Mouse (Mus musculus): ENCODE measurements around the gene Rnf123.
"Not testable (repeated sequence)": the region's sequence is repeated elsewhere in the genome, so short reads cannot be mapped to it uniquely, and the experiment has no call there.

The Rnf123 gene

DNA sequence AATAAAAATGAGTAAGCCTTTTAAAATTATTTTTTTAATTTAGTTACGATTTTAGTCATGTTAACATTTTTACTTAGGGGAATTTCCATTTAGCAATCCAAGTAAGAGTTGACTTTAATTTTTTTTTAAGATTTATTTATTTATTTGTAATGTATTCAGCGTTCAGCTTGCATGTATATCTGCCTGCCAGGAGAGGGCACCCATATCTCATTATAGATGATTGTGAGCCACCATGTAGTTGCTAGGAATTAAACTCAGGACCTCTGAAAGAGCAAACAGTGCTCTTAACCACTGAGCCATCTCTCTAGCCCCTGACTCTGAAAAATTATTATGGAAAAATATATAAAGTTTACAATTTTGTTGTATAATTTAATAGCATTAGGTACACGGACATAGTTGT lies 56.6 kb downstream of the Rnf123 start:
- no peak for DNase-seq

DNA sequence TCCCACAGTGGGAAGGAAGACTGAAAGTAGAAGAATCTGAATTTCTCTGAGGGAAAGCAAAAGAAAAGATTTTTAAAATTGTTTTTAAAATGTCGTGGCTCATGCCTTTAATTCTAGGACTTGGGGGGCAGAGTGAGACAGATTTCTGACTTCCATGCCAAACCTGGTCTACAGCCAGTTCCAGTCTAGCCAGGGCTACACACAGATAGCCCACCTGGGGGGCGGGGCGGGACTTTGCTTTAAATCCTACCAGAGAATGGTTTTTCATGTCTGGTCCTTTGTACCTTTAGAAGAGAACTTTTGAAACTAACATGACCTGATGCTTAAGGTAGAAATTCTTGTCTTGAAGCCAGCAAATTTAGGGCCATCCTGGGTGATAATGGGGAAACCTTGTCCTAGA lies 59.9 kb downstream of the Rnf123 start:
- no peak for DNase-seq

- no peak for DNase-seq
Measured at GRCm38 (mm10) chr9:108020741-108021140, 62.4 kb downstream of the Rnf123 start.

DNA sequence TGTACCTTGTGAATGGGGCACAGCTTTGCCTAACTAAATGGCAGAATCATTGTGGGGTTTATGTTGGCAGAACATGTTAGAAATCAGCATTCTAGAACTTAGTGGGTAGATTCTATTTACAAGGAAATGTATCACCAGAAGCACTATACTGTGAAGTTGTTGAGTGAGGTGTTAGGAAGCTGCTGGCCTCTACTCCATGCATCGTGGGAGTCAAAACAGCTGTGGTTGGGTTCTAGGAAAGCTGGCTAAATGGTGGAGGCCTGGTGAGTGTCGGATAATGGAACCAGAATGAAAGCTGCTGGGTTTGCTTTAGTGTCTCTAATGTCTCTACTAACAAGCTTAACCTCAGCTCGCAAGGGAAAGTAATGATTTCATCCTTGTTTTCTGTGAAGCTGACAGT lies 66.0 kb downstream of the Rnf123 start:
- no peak for DNase-seq

DNA sequence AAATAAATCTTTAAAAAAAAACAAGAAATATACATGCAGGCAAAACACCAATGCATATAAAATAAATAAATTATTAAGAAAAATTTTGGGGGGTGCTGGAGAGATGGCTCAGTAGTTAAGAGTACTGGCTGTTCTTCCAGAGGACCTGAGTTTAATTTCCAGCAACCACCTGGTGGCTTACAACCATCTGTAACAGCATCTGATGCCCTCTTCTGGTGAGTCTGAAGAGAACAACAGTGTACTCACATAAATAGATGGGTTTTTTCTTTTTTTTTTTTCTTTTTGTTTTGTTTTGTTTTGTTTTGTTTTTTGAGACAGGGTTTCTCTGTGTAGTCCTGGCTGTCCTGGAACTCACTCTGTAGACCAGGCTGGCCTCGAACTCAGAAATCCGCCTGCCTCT lies 69.6 kb downstream of the Rnf123 start:
- not testable (repeated sequence) for DNase-seq

DNA sequence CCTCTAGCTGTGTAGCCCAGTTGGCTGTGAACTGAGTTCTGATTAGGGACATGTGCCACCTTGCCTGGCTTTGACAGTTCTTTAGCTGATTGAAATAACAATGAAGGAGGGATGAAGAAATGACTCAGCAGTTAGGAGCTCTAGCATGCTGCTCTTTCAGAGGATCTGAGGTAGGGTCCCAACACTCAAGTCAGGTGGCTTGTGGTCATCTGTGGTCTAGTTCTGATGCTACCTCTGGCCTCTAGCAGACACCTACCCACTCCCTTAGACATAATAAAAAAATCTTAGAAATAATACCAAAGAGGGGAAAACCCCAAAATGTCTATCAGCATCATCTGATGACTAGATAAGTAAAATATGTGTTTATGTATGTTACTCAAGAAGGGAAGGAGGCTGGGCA lies 72.8 kb downstream of the Rnf123 start:
- DNase-seq, result no peak

DNA sequence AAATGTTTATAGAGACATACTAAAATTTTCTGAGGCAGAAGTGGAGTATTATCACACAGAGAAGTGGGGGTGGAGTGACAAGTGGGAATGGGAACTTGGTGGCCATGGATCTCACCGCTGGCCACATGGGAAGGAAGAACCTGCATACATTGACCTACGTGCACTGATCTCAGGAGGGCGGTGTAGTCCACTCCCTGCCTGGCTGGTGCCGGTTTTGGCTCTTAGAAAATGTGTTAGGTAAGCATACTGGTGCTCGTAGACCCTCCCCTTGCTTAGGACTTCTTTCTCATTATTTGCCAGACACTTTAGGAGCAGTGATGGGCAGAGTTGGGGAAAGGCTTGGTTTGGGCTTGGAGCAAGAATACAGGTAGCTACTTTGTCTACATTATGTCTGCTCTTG lies 75.1 kb downstream of the Rnf123 start:
- DNase-seq, result no peak

- DNase-seq, result no peak
Measured at GRCm38 (mm10) chr9:108003531-108003890, 79.6 kb downstream of the Rnf123 start.

DNA sequence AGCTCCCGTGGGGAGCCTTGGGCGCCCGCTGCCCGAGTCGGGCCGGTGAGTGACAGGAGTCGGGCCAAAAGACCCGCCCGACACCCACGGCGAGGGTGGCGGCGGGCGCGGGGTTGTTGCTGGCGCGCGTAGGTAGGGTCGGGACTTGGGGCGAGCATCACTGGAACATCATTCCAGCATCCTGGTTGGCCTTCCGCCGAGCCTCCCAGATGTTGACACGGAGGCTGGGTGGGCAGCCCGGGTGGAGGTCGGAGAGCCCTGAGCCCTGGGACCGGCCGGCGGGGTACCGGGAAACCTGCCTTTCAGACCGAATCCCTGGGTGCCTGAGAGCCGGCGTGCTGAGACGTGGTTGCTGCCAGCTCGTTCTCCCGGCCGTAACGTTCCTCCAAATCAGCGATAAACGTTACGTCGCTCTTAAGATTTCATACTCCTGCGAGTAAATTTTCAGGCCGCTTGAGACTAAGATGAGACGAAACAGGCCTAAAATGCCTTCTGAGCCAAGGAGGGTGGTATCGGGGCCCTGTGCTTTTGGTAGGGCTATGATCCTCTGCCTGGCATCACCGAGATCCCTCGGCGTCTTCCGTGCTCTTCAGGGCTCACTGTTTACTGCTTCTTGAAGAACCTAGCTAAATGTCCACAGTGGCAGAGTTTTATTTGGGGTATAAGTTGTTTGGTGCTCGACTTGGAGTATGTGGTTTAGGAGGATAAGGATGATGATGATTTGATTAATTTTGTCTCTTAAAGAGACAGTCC lies 80.2 kb downstream of the Rnf123 start:
- DNase-seq, result no peak

DNA sequence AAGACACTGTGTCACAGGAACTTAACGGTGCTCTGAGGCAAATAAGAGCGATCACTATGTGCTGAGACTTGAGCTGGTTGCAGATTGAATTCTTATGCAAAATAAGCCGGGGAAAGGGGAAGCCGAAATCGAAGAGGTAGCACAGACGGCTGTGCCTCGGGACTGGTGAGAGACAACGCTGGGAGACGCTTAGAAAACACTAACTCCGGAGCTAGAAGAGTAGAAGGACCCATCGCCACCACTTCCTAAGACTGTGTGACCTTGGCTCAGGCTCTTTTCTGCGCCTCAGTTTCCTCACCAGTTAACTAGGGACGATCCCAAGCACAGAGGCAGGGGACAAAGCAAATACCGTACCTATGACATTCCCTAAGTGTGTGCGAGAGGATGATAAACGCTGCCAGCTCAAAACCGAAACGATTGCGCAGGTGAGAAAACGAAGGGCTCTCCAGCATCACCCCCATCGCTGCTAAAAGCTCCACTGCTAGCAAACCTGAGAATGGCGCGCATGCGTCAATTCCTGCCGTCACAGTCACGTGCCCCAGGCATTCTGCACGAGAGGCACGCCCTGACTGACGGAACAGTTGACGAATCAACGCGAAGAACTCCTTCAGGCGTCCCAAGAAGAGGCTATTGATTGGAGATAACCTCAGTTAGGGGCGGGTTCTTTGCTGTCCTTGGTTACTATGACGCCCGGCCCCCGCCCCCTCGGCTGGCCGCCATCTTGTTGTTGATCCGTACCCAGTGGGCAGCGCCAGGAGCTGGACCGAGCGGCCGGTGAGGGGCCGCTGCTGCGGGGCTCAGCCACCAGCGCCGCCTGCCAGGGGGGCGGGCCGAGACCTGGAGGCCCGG lies 81.0 kb downstream of the Rnf123 start, which contains the start of gene Ip6k1:
Ip6k1 (plus strand) TSS at position 580 of the 849 bp plus-strand sequence.
- DNase-seq, result peak; percentile 100

Data from cerebellum, adult 11 months (tissue).